Mouse (Mus musculus) MEL (cell line): Measurements from ENCODE around the gene Gzma.

Experiments used
- BHLHE40 ChIP-seq: IDR thresholded peaks from 2 replicates; pipeline ENCODE4 v1.6.1; 2012; ENCODE audit warnings: low read depth, mild to moderate bottlenecking, inconsistent platforms, low read length, improper control_type of control experiment, borderline replicate concordance
- CTCF ChIP-seq, 3 experiments: IDR thresholded peaks in 2 of 3; conservative IDR thresholded peaks in 1 of 3; 2 replicates each; pipeline ENCODE4 v1.5.1; 2011 to 2012; ENCODE audit warnings: low read length in 3 of 3, low read depth in 2 of 3, mild to moderate bottlenecking in 2 of 3, improper control_type of control experiment in 1 of 3, inconsistent platforms in 1 of 3, mixed read lengths in 1 of 3, moderate library complexity in 1 of 3; ENCODE audit not compliant: control insufficient read depth in 1 of 3, insufficient read depth in 1 of 3, poor library complexity in 1 of 3, severe bottlenecking in 1 of 3
- RAD21 ChIP-seq: IDR thresholded peaks from 2 replicates; pipeline ENCODE4 v1.6.1; 2011; ENCODE audit warnings: mild to moderate bottlenecking, low read depth, low read length, improper control_type of control experiment
- TCF12 ChIP-seq: IDR thresholded peaks from 2 replicates; pipeline ENCODE4 v1.6.1; 2014; ENCODE audit warnings: low read depth, mild to moderate bottlenecking, inconsistent platforms, low read length, improper control_type of control experiment, moderate library complexity

- TF ChIP-seq CTCF (IDR thresholded peaks at IDR 0.05 in 2 of 3, conservative IDR thresholded peaks at IDR 0.05 in 1 of 3; ENCODE audit: control insufficient read depth in 1 of 3, insufficient read depth in 1 of 3, low read depth in 2 of 3, low read length in 3 of 3, poor library complexity in 1 of 3, severe bottlenecking in 1 of 3) (no peak), TCF12 (no peak), RAD21 (no peak), BHLHE40 (no peak)
Measured at GRCm38 (mm10) chr13:113101804-113102203, 1.0 kb upstream of the Gzma start.
